Mouse (Mus musculus) lung, postnatal 0 days (tissue): ENCODE measurements at regions not wholly inside any gene's neighbourhood (a gene's known extent, or its start where the extent isn't known, plus 50 kb on each side); places are given as distances from the start of the nearest gene placed in this dataset.

Experiments used
- ATAC-seq: fragments of 200-750 bp; cut with Nextera tagmentation; 2 replicates; pipeline ENCODE4 v1.8.0; 2017; ENCODE audit warnings: moderate library complexity
- DNase-seq: peaks from one replicate; pipeline ENCODE4 v3.0.0-alpha.2; 2016; ENCODE audit warnings: low spot score
- H3K27ac ChIP-seq: fragments of 300-500 bp; sonication (generic); 2 replicates; pipeline ENCODE4 v1.5.1; 2014; ENCODE audit warnings: antibody characterized with exemption, mild to moderate bottlenecking, low read length, mixed read lengths
- H3K27me3 ChIP-seq: fragments of 300-500 bp; sonication (generic); replicated peaks from 2 replicates; pipeline ENCODE4 v1.6.1; 2014; ENCODE audit warnings: low read length, mixed read lengths; ENCODE audit not compliant: insufficient read depth
- H3K36me3 ChIP-seq: fragments of 300-500 bp; sonication (generic); 2 replicates; pipeline ENCODE4 v1.6.1; 2014; ENCODE audit warnings: low read length, mixed read lengths; ENCODE audit not compliant: insufficient read depth
- H3K4me1 ChIP-seq: fragments of 300-500 bp; sonication (generic); 2 replicates; pipeline ENCODE4 v1.6.1; 2014; ENCODE audit warnings: antibody characterized with exemption, low read depth, low read length, mixed read lengths; ENCODE audit not compliant: insufficient read depth
- H3K4me2 ChIP-seq: fragments of 300-500 bp; sonication (generic); replicated peaks from 2 replicates; pipeline ENCODE4 v1.6.1; 2014; ENCODE audit warnings: low read depth, mild to moderate bottlenecking, low read length, moderate library complexity, mixed read lengths
- H3K4me3 ChIP-seq: fragments of 300-500 bp; sonication (generic); 2 replicates; pipeline ENCODE4 v1.5.1; 2014; ENCODE audit warnings: low read depth, low read length
- H3K9ac ChIP-seq: fragments of 300-500 bp; sonication (generic); replicated peaks from 2 replicates; pipeline ENCODE4 v1.6.1; 2014; ENCODE audit warnings: low read depth, mild to moderate bottlenecking
- H3K9me3 ChIP-seq: fragments of 300-500 bp; sonication (generic); 2 replicates; pipeline ENCODE4 v1.6.1; 2016; ENCODE audit warnings: low read length, mixed read lengths
- CTCF ChIP-seq: IDR thresholded peaks from 2 replicates; pipeline ENCODE4 v1.5.1; 2016; ENCODE audit warnings: antibody characterized with exemption, mild to moderate bottlenecking
- EP300 ChIP-seq: IDR thresholded peaks from 2 replicates; pipeline ENCODE4 v1.6.1; 2016; ENCODE audit warnings: antibody characterized with exemption, mild to moderate bottlenecking, control low read depth
- WGBS: fragments of 180-500 bp; shearing (Covaris S2); extraction: QIAGEN DNeasy Blood & Tissue Kit; methylation state at CpG from one replicate; pipeline ENCODE4 v1.1.7; 2014; 5-methylcytosine and 5-hydroxymethylcytosine counted together

- Histone ChIP-seq H3K9ac (no peak overlapping the region), H3K27me3 (no peaks in the 10 kb centered on the region), H3K4me2 (no peak overlapping the region), H3K36me3 (no peaks in the 10 kb centered on the region), H3K4me1 (no peaks in the 10 kb centered on the region), H3K27ac (no peak overlapping the region), H3K4me3 (no peak overlapping the region), H3K9me3 (no peaks in the 10 kb centered on the region)
- 50% methylated on average over 2 of the region's 2 CpGs for WGBS
- no peak for DNase-seq
- TF ChIP-seq CTCF (no peak), EP300 (no peak)
- no peak for ATAC-seq
These were observed 86.8 kb upstream of the Tsc22d2 start for GRCm38 (mm10) chr3:58327721-58328120.

- no peak overlapping the region for H3K27ac ChIP-seq
- no peak for TF ChIP-seq CTCF
- TF ChIP-seq EP300: peak; percentile 39
- H3K36me3 ChIP-seq: no peaks in the 10 kb centered on the region
- peak; percentile 68 for DNase-seq
- H3K4me3 ChIP-seq: no peak overlapping the region
- no peak overlapping the region for H3K9ac ChIP-seq
- 35% methylated on average over 2 of the region's 2 CpGs for WGBS
- H3K4me1 ChIP-seq: no peaks in the 10 kb centered on the region
- peak; percentile 94 for ATAC-seq
- H3K9me3 ChIP-seq: no peaks in the 10 kb centered on the region
- H3K4me2 ChIP-seq: no peak overlapping the region
- H3K27me3 ChIP-seq: no peaks in the 10 kb centered on the region
These were observed 84.3 kb upstream of the Tsc22d2 start for GRCm38 (mm10) chr3:58330186-58330585.

- peak overlapping the region; percentile 34 for H3K4me2 ChIP-seq
- WGBS: 37% methylated on average over 7 of the region's 7 CpGs
- H3K9ac ChIP-seq: no peak overlapping the region
- no peak overlapping the region for H3K27ac ChIP-seq
- ATAC-seq (0 out of 2 replicates have a peak, but pooled peaks have one; percentile 21), DNase-seq (peak; percentile 26)
- no peaks in the 10 kb centered on the region for H3K9me3 ChIP-seq
- H3K4me1 ChIP-seq: no peaks in the 10 kb centered on the region
- no peaks in the 10 kb centered on the region for H3K36me3 ChIP-seq
- TF ChIP-seq CTCF: no peak
- TF ChIP-seq EP300: no peak
- H3K4me3 ChIP-seq: no peak overlapping the region
- no peaks in the 10 kb centered on the region for H3K27me3 ChIP-seq
These were observed 80.5 kb upstream of the Tsc22d2 start for GRCm38 (mm10) chr3:58333997-58334396.

GRCm38 (mm10) chr3:58335277-58335676 is 79.2 kb upstream of the Tsc22d2 start:
- no peak overlapping the region for H3K9ac ChIP-seq
- no peak overlapping the region for H3K4me2 ChIP-seq
- H3K4me1 ChIP-seq: no peaks in the 10 kb centered on the region
- DNase-seq (no peak), ATAC-seq (no peak)
- no peaks in the 10 kb centered on the region for H3K9me3 ChIP-seq
- no peak overlapping the region for H3K4me3 ChIP-seq
- WGBS: 80% methylated on average over 6 of the region's 6 CpGs
- H3K27ac ChIP-seq: no peak overlapping the region
- TF ChIP-seq EP300 (no peak), CTCF (no peak)
- no peaks in the 10 kb centered on the region for H3K36me3 ChIP-seq
- H3K27me3 ChIP-seq: no peaks in the 10 kb centered on the region

GRCm38 (mm10) chr3:58336135-58336534 is 78.4 kb upstream of the Tsc22d2 start:
- H3K36me3 ChIP-seq: no peaks in the 10 kb centered on the region
- no peak for DNase-seq
- TF ChIP-seq EP300 (no peak), CTCF (no peak)
- no peak overlapping the region for H3K9ac ChIP-seq
- WGBS: 67% methylated on average over 5 of the region's 5 CpGs
- ATAC-seq: no peak
- H3K4me2 ChIP-seq: no peak overlapping the region
- H3K27me3 ChIP-seq: no peaks in the 10 kb centered on the region
- no peaks in the 10 kb centered on the region for H3K9me3 ChIP-seq
- H3K27ac ChIP-seq: no peak overlapping the region
- no peaks in the 10 kb centered on the region for H3K4me1 ChIP-seq
- H3K4me3 ChIP-seq: no peak overlapping the region

GRCm38 (mm10) chr3:58336590-58336989 is 77.9 kb upstream of the Tsc22d2 start:
- no peaks in the 10 kb centered on the region for H3K27me3 ChIP-seq
- DNase-seq (no peak), ATAC-seq (no peak)
- H3K36me3 ChIP-seq: no peaks in the 10 kb centered on the region
- no peak overlapping the region for H3K4me3 ChIP-seq
- TF ChIP-seq CTCF: no peak
- no peak for TF ChIP-seq EP300
- H3K9ac ChIP-seq: no peak overlapping the region
- no peak overlapping the region for H3K27ac ChIP-seq
- no peaks in the 10 kb centered on the region for H3K9me3 ChIP-seq
- no peaks in the 10 kb centered on the region for H3K4me1 ChIP-seq
- H3K4me2 ChIP-seq: no peak overlapping the region
- 76% methylated on average over 6 of the region's 6 CpGs for WGBS

GRCm38 (mm10) chr3:58338976-58339375 is 75.5 kb upstream of the Tsc22d2 start:
- TF ChIP-seq CTCF: no peak
- no peak for TF ChIP-seq EP300
- Histone ChIP-seq H3K4me2 (no peak overlapping the region), H3K9me3 (no peaks in the 10 kb centered on the region), H3K4me1 (no peaks in the 10 kb centered on the region), H3K36me3 (no peaks in the 10 kb centered on the region), H3K9ac (no peak overlapping the region), H3K27me3 (no peaks in the 10 kb centered on the region), H3K4me3 (no peak overlapping the region), H3K27ac (no peak overlapping the region)
- WGBS: 79% methylated on average over 7 of the region's 7 CpGs
- DNase-seq: no peak
- no peak for ATAC-seq
